9 mouse cellular contexts compared by ENCODE assay signal in genomic region chr3:107680790-107681576, GRCm38 (mm10). TPM values are rescaled to one million over a fixed set of nuclear protein-coding genes. Genes with fewer than 3 reads are reported as not detected.
A peak's percentile ranks its signal among the peaks of the same experiment; 100 is the strongest.
DNase-seq lines count a peak whose midpoint lies in the region; ATAC-seq lines count a peak whose summit lies in the region.
"Had no signal": no experiment of that assay in that cellular context is flagged by ENCODE, and none has a peak within 500 bp of the region (broad histone marks: within the 10 kb centered on the region; RNA-seq: fewer than 3 reads in every experiment).

No protein-coding gene starts in this region.

- H3K27me3 ChIP-seq in hindbrain, embryonic 16.5 days (replicated peaks; ENCODE audit: control insufficient read depth, insufficient read depth, low read length), result no peaks in the 10 kb centered on the region
- no peaks in the 10 kb centered on the region for H3K27me3 ChIP-seq in limb, embryonic 12.5 days
- H3K27me3 ChIP-seq in stomach, embryonic 14.5 days (ENCODE audit: control insufficient read depth, insufficient read depth, low read length), result no peaks in the 10 kb centered on the region

- H3K36me3 ChIP-seq in hindbrain, embryonic 16.5 days (ENCODE audit: control insufficient read depth, insufficient read depth, low read length), result no peaks in the 10 kb centered on the region
- H3K36me3 ChIP-seq in limb, embryonic 12.5 days, result peaks cover 18% of the 10 kb centered on the region; the same call in 1 of the 2 replicates
- H3K36me3 ChIP-seq in stomach, embryonic 14.5 days (ENCODE audit: control insufficient read depth, insufficient read depth, low read length), result peaks cover 5% of the 10 kb centered on the region; the same call in 1 of the 2 replicates

- peak overlapping the region; percentile 12; the same call in 1 of the 2 replicates for H3K4me2 ChIP-seq in hindbrain, embryonic 16.5 days (ENCODE audit: low read length)
- peak overlapping the region; percentile 19; the same call in 1 of the 2 replicates for H3K4me2 ChIP-seq in limb, embryonic 12.5 days
- 0 out of 2 replicates have a peak overlapping the region, but pooled peaks have one; percentile 6 for H3K4me2 ChIP-seq in stomach, embryonic 14.5 days (replicated peaks; ENCODE audit: low read depth, low read length)

- peak overlapping the region; percentile 27; the same call in 1 of the 2 replicates for H3K9ac ChIP-seq in hindbrain, embryonic 16.5 days (ENCODE audit: low read depth, low read length)
- H3K9ac ChIP-seq in limb, embryonic 12.5 days (replicated peaks), result no peak overlapping the region
- no peak overlapping the region for H3K9ac ChIP-seq in stomach, embryonic 14.5 days (replicated peaks; ENCODE audit: low read depth, low read length)

- ATAC-seq in hindbrain, embryonic 16.5 days, result peak; percentile 77
- ATAC-seq in limb, embryonic 12.5 days (ENCODE audit: insufficient number of reproducible peaks, insufficient read depth, low FRiP score, low TSS enrichment, low read depth), result no peak
- peak; percentile 46; the same call in 1 of the 2 replicates for ATAC-seq in stomach, embryonic 14.5 days (ENCODE audit: insufficient number of reproducible peaks, insufficient read depth, low FRiP score, low read depth)

- no peak overlapping the region for H3K4me3 ChIP-seq in hindbrain, embryonic 16.5 days (ENCODE audit: low read length)
- H3K4me3 ChIP-seq in limb, embryonic 12.5 days (replicated peaks), result no peak overlapping the region
- H3K4me3 ChIP-seq in stomach, embryonic 14.5 days (ENCODE audit: low read depth, low read length), result no peak overlapping the region

- H3K27ac ChIP-seq in hindbrain, embryonic 16.5 days (ENCODE audit: low read depth, low read length), result peak overlapping the region; percentile 36; the same call in 1 of the 2 replicates
- H3K27ac ChIP-seq in limb, embryonic 12.5 days, result peak overlapping the region; percentile 80
- peak overlapping the region; percentile 62; the same call in 1 of the 2 replicates for H3K27ac ChIP-seq in stomach, embryonic 14.5 days (ENCODE audit: low read length)

- DNase-seq in adrenal gland, postnatal 10 days, result peak; percentile 52
- DNase-seq in adrenal gland, postnatal 4 days (ENCODE audit: low spot score in 2 of 2), result no peak
- DNase-seq in 416B (ENCODE audit: low read depth), result peak; percentile 54
- peak; percentile 31 for DNase-seq in fat pad, adult 2 months (ENCODE audit: extremely low read depth, low read depth, low spot score)
- DNase-seq in ovary, postnatal 14 days (ENCODE audit: low spot score), result no peak

- peaks cover 25% of the 10 kb centered on the region for H3K4me1 ChIP-seq in hindbrain, embryonic 16.5 days (ENCODE audit: control insufficient read depth, insufficient read depth, low read depth, low read length)
- peaks cover 44% of the 10 kb centered on the region for H3K4me1 ChIP-seq in limb, embryonic 12.5 days (replicated peaks)
- H3K4me1 ChIP-seq in stomach, embryonic 14.5 days (ENCODE audit: control insufficient read depth, insufficient read depth, low read length), result peaks cover 14% of the 10 kb centered on the region

- 31% methylated on average over 7 of the region's 7 CpGs for WGBS in hindbrain, embryonic 16.5 days
- 33% methylated on average over 7 of the region's 7 CpGs for WGBS in limb, embryonic 12.5 days
- 24% methylated on average over 7 of the region's 7 CpGs for WGBS in stomach, embryonic 14.5 days

- no peaks in the 10 kb centered on the region for H3K9me3 ChIP-seq in hindbrain, embryonic 16.5 days (ENCODE audit: control insufficient read depth, low read length)
- H3K9me3 ChIP-seq in limb, embryonic 12.5 days, result no peaks in the 10 kb centered on the region
- H3K9me3 ChIP-seq in stomach, embryonic 14.5 days (ENCODE audit: control insufficient read depth, low read depth, low read length), result no peaks in the 10 kb centered on the region

RNA-seq across cellular contexts. Expression of gene Ahcyl1, which starts 15.4 kb away (rescaled TPM):
- 100 to 1,000 TPM; 249 to 285 TPM for total RNA-seq in adrenal gland, postnatal 10 days (2021)
- total RNA-seq in adrenal gland, postnatal 4 days (2021), result 100 to 1,000 TPM; 171 to 173 TPM
- 116 and 117 TPM in 2 replicates for polyA plus RNA-seq in hindbrain, embryonic 16.5 days (2015; fragmentation: Nextera tagmentation; extraction: Ambion mirVana)
- 114 and 115 TPM in 2 replicates for polyA plus RNA-seq in limb, embryonic 12.5 days (2016; fragmentation: Nextera tagmentation; extraction: Ambion mirVana)
- polyA plus RNA-seq in stomach, embryonic 14.5 days (2014; fragmentation: Nextera tagmentation; extraction: Ambion mirVana), result 99.5 and 103 TPM in 2 replicates

RNA-seq across cellular contexts. Expression of gene Strip1, which starts 49.5 kb away (rescaled TPM):
- 10 to 100 TPM; 30.2 to 36.4 TPM for total RNA-seq in adrenal gland, postnatal 10 days (2021)
- total RNA-seq in adrenal gland, postnatal 4 days (2021), result 10 to 100 TPM; 35.8 to 40.4 TPM
- 131 and 139 TPM in 2 replicates for polyA plus RNA-seq in hindbrain, embryonic 16.5 days (2015; fragmentation: Nextera tagmentation; extraction: Ambion mirVana)
- 79.8 and 79.9 TPM in 2 replicates for polyA plus RNA-seq in limb, embryonic 12.5 days (2016; fragmentation: Nextera tagmentation; extraction: Ambion mirVana)
- 50.2 TPM in 2 replicates for polyA plus RNA-seq in stomach, embryonic 14.5 days (2014; fragmentation: Nextera tagmentation; extraction: Ambion mirVana)

RNA-seq across cellular contexts. Expression of gene Gm10961, which starts 49.9 kb away (rescaled TPM):
- not detected for total RNA-seq in adrenal gland, postnatal 10 days (2021)
- not detected for total RNA-seq in adrenal gland, postnatal 4 days (2021)
- polyA plus RNA-seq in hindbrain, embryonic 16.5 days (2015; fragmentation: Nextera tagmentation; extraction: Ambion mirVana), result not detected in 2 replicates
- not detected in 2 replicates for polyA plus RNA-seq in limb, embryonic 12.5 days (2016; fragmentation: Nextera tagmentation; extraction: Ambion mirVana)
- polyA plus RNA-seq in stomach, embryonic 14.5 days (2014; fragmentation: Nextera tagmentation; extraction: Ambion mirVana), result not detected in 2 replicates
- total RNA-seq: heart, postnatal 36 days had no signal

Comparison
In these comparisons a context has a peak if more than half of its experiments do, and no peak if none do; other contexts are left out.
1. DNase-seq: peak in adrenal gland, postnatal 10 days (single experiment), 416B (single experiment) and fat pad, adult 2 months (single experiment); none in adrenal gland, postnatal 4 days (0 of 2) and ovary, postnatal 14 days (single experiment).
2. Peak in every context shown above with its lines, with median percentiles within 50 percentile points of each other: H3K27ac ChIP-seq and H3K4me2 ChIP-seq.